Mouse (Mus musculus): ENCODE results near the gene Glipr2. TPM values are rescaled to one million over a fixed set of nuclear protein-coding genes. Genes with fewer than 3 reads are reported as not detected.

Glipr2 gene
- total RNA-seq (2021) = 1 to 10 TPM; 3.1 to 4.1 TPM
- long read RNA-seq, experiment 1, transcript Glipr2-201 (5 exons, 2,320 nt) = major isoform, 8 of 8 reads
- long read RNA-seq, experiment 1, partial matches to known transcripts = 0 of 8 reads
- long read RNA-seq, experiment 1, other reads (novel, unspliced or antisense) = 0 of 8 reads
- long read RNA-seq, experiment 2, transcript Glipr2-201 (5 exons, 2,320 nt) = major isoform, 7 of 7 reads
- long read RNA-seq, experiment 2, partial matches to known transcripts = 0 of 7 reads
- long read RNA-seq, experiment 2, other reads (novel, unspliced or antisense) = 0 of 7 reads

DNA sequence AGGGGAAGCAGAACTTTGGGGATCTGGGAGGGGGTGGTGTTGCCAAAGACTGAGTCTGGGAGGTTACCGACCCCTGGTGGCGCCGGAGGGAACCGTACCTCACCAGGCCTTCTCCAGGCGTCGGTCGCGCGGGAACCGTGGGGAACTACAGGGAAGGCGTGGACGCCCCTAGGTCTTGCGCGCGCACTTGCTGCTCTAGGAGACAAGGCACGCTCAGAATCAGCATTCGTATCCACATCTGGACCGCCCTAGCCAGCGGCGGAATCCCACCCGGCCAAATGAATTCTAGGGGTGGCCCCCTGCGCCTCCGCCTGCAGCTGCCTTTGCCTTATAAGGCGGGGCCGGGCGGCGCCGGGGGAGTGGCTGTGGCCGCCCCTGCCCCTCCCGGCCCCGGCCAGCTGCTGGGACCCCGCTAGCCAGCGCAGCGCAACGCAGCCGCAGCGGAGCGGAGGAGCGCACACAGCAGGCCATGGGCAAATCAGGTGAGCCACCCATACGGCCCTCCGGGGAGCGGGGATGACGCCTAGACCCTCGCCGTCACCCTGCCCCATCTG, at the start of gene Glipr2:
Gene Glipr2 (plus strand): TSS at position 110 of the 554 bp plus-strand sequence.
- peak; percentile 50 for DNase-seq (ENCODE audit: low spot score in 2 of 2)

GRCm38 (mm10) chr4:43918221-43918620, 39.0 kb upstream of the Glipr2 start:
- no peak for DNase-seq (ENCODE audit: low spot score in 2 of 2)

GRCm38 (mm10) chr4:43920602-43921001, 36.6 kb upstream of the Glipr2 start:
- no peak for DNase-seq (ENCODE audit: low spot score in 2 of 2)

DNA sequence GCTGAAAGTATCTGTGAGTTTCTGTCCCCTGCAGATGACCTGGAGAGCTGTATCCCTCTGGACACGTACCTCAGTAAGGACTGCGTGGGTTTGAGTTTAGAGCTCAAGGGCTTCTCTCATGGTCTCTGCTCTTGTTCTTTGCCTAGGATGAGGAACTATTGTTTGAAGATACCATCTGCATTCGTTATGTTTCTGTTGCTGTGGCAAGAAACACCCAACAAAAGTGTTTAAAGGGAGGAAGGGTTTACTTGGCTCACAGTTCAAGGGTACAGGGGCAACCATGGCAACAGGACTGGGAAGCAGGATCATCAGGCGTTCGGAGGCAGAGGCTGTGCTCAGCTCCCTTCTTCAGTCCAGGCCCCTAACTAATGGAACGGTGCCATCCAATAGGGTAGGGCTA, 32.1 kb upstream of the Glipr2 start:
- DNase-seq (ENCODE audit: low spot score in 2 of 2) = no peak

GRCm38 (mm10) chr4:43925779-43926178, 31.4 kb upstream of the Glipr2 start:
- DNase-seq (ENCODE audit: low spot score in 2 of 2) = peak; percentile 81 to 86

GRCm38 (mm10) chr4:43927826-43928225, 29.4 kb upstream of the Glipr2 start:
- peak in 1 of 2 experiments; percentile 5 for DNase-seq (ENCODE audit: low spot score in 2 of 2)

- DNase-seq (ENCODE audit: low spot score in 2 of 2) = no peak
These were observed 25.3 kb upstream of the Glipr2 start for GRCm38 (mm10) chr4:43931877-43932276.

- DNase-seq (ENCODE audit: low spot score in 2 of 2) = no peak
These were observed 21.0 kb upstream of the Glipr2 start for GRCm38 (mm10) chr4:43936186-43936585.

DNA sequence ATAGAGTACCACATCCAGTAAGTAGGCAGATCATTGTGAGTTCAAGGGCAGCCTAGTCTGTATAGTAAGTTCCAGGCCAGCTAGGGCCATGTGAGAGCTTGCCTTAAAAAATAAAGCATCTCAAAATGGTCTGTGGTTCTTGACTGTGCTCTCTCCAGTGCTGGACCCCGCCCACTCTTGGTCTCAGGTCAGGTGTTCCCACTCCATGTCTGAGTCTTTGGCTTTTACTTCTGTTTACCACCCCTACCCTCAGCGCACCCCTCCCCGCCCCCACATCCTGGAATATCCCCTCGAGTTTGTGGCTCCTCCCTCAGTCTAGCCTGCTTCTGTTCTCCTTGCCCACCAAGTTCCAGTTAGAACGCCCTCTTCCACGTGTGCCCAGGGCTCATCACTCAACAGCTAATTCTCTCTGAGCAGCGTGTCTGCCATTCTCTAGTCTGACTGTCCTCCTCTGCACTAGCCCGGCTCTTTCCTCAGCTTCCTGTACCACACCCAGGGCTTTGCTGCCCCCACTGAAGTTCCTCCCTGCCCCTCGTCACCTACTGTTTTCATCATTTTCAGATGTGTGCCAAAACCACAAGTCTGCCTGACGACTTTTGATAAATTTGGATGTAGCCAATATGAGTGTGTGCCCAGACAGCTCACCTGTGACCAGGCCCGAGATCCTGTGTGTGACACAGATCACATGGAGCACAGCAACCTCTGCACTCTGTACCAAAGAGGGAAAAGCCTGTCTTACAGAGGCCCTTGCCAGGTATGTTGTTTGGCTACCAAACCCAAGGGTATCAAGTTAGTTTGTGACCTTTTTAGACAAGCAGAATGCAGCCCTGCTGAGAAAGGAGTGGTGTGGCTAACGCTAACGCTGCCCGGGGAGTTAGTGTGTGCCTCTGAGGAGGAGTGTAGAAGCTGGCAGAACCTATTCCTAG, 20.2 kb upstream of the Glipr2 start:
- DNase-seq (ENCODE audit: low spot score in 2 of 2) = no peak

GRCm38 (mm10) chr4:43941315-43941714, 15.9 kb upstream of the Glipr2 start:
- DNase-seq (ENCODE audit: low spot score in 2 of 2) = no peak

GRCm38 (mm10) chr4:43942421-43942820, 14.8 kb upstream of the Glipr2 start:
- no peak for DNase-seq (ENCODE audit: low spot score in 2 of 2)

GRCm38 (mm10) chr4:43947571-43947970, 9.6 kb upstream of the Glipr2 start:
- DNase-seq (ENCODE audit: low spot score in 2 of 2) = no peak

- DNase-seq (ENCODE audit: low spot score in 2 of 2) = peak in 1 of 2 experiments; percentile 10
These were observed 753 bp downstream of the Glipr2 start for GRCm38 (mm10) chr4:43957846-43958461.

GRCm38 (mm10) chr4:43959523-43960179, 2.5 kb downstream of the Glipr2 start:
- DNase-seq (ENCODE audit: low spot score in 2 of 2) = no peak

GRCm38 (mm10) chr4:43960207-43960606, 3.0 kb downstream of the Glipr2 start:
- no peak for DNase-seq (ENCODE audit: low spot score in 2 of 2)

DNA sequence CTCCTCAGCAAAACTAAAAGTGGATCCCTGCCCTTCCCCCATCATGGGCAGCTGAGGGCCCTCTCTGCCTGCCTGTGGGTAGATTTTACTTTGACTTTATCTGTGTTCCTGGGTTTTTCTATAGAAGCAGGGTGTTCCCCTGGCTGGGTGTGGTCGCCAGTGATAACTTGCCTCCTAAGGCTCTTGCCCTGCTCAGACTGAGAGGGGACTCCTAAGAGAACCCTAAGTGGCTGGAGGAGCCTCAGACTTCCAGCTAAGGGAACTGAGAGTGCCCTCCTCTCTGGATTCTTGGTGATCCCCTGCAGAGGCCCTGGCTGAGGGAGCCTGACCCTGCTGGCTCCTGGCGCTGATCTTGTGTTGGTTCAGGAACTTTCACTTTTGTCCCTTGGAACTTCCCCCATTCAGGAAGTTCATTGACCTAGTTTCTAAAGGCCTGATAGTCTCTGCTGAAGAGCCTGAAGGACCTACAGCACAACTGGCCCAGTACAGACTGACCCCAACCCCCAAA, 7.2 kb downstream of the Glipr2 start:
- no peak for DNase-seq (ENCODE audit: low spot score in 2 of 2)

DNA sequence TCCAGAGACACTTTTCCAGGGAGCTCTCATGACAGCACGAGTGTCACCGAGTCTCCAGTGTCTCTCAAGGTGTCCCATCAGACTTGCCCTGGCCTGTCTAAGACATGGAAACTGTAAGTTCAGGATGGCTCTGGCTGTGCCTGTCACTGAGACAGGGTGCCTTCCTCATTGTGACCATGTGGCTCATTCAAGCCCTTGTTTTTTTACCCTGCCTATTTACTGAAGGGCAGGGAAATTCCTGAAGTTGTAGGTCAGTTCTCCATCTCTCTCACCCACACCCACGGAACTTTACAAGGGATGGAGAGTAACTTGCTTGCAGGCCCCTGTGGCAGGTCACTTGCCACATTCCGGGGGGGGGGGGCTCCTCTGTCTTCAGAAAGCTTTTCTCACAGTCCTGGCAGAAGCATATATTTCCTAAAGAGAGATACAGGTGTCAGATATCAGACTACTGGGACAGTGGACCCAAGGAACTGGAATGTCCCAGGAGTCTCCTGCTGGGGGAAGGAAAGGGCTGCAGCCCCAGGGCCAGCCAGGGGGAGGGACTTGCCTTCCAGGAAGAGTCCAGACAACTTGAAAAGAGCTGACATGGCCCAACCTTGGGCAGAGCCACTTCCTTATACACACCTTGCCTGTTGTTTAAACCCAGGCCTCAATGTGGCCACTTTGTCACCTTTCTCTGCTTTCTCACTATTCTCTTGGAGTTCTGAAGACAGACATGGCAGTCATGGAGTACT, 7.9 kb downstream of the Glipr2 start:
- DNase-seq (ENCODE audit: low spot score in 2 of 2) = no peak

GRCm38 (mm10) chr4:43965856-43966535, 8.8 kb downstream of the Glipr2 start:
- no peak for DNase-seq (ENCODE audit: low spot score in 2 of 2)

DNA sequence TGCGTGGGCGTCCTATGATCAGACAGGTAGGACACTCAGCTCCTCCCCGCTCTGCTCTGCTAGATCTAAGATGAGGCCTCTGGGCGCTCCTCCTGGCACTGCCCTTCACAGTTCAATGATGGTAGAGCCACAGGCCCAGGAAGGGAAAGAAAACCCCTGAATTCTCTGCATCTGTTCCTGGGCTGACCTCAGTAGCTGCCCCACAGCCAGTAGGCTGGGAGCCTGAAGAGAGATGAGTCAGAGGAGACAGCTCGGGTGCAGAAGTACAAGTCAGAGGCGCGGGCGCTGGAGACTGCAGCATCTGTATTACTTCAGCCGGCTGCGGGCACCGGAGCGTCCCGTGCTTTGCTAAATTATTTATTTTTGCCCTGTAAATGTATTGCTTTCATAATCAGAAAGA, 11.4 kb downstream of the Glipr2 start:
- DNase-seq (ENCODE audit: low spot score in 2 of 2) = peak; percentile 44 to 54

Measured in left cerebral cortex, adult 18-20 months (tissue).